Mouse (Mus musculus): ENCODE results near the gene Arhgef11.

Arhgef11 gene

GRCm38 (mm10) chr3:87718525-87718924 is 101.2 kb downstream of the Arhgef11 start:
- no peak for DNase-seq

GRCm38 (mm10) chr3:87724556-87724955 is 107.2 kb downstream of the Arhgef11 start:
- DNase-seq: no peak

GRCm38 (mm10) chr3:87725396-87726160 is 108.2 kb downstream of the Arhgef11 start:
- DNase-seq: no peak

- no peak for DNase-seq
Measured at GRCm38 (mm10) chr3:87726191-87726590, 108.8 kb downstream of the Arhgef11 start.

- no peak for DNase-seq
Measured at GRCm38 (mm10) chr3:87728696-87729095, 111.3 kb downstream of the Arhgef11 start.

GRCm38 (mm10) chr3:87733098-87733497 is 115.7 kb downstream of the Arhgef11 start:
- no peak for DNase-seq

- DNase-seq: no peak
Measured at GRCm38 (mm10) chr3:87733984-87734761, 116.8 kb downstream of the Arhgef11 start.

GRCm38 (mm10) chr3:87735335-87735734 is 118.0 kb downstream of the Arhgef11 start:
- DNase-seq: no peak

- no peak for DNase-seq
Measured at GRCm38 (mm10) chr3:87738906-87739305, 121.5 kb downstream of the Arhgef11 start.

GRCm38 (mm10) chr3:87742013-87742412 is 124.7 kb downstream of the Arhgef11 start:
- DNase-seq: no peak

- DNase-seq: peak; percentile 79
Measured at GRCm38 (mm10) chr3:87742735-87743134, 125.4 kb downstream of the Arhgef11 start.

GRCm38 (mm10) chr3:87743927-87744326 is 126.6 kb downstream of the Arhgef11 start:
- DNase-seq: no peak

GRCm38 (mm10) chr3:87745036-87745659 is 127.8 kb downstream of the Arhgef11 start:
- no peak for DNase-seq

- no peak for DNase-seq
Measured at GRCm38 (mm10) chr3:87748431-87748830, 131.1 kb downstream of the Arhgef11 start, which contains the start of gene Lrrc71. Gene Lrrc71, minus strand, starts transcription at chr3:87748625.

GRCm38 (mm10) chr3:87749036-87749435 is 131.7 kb downstream of the Arhgef11 start:
- peak; percentile 64 for DNase-seq

- no peak for DNase-seq
Measured at GRCm38 (mm10) chr3:87749977-87750376, 132.6 kb downstream of the Arhgef11 start.

- DNase-seq: no peak
Measured at GRCm38 (mm10) chr3:87752567-87752966, 135.2 kb downstream of the Arhgef11 start.

GRCm38 (mm10) chr3:87753829-87754228 is 136.5 kb downstream of the Arhgef11 start:
- DNase-seq: no peak

- peak; percentile 89 for DNase-seq
Measured at GRCm38 (mm10) chr3:87755964-87756363, 138.6 kb downstream of the Arhgef11 start.

- DNase-seq: no peak
Measured at GRCm38 (mm10) chr3:87756488-87756887, 139.1 kb downstream of the Arhgef11 start.

- DNase-seq: no peak
Measured at GRCm38 (mm10) chr3:87758641-87759040, 141.3 kb downstream of the Arhgef11 start.

- no peak for DNase-seq
Measured at GRCm38 (mm10) chr3:87761408-87762375, 144.3 kb downstream of the Arhgef11 start.

Measured in thymus, postnatal 14 days (tissue).